Mouse (Mus musculus) CH12.LX (cell line): ENCODE results near the gene Gm21854.
"Not testable (repeated sequence)": the region's sequence is repeated elsewhere in the genome, so short reads cannot be mapped to it uniquely, and the experiment has no call there.

Source experiments
- CTCF ChIP-seq, 2 experiments: IDR thresholded peaks in 1 of 2; conservative IDR thresholded peaks in 1 of 2; 2 replicates each; pipeline ENCODE4 v1.5.1; 2011 to 2012; ENCODE audit warnings: low read depth in 2 of 2, low read length in 2 of 2, improper control_type of control experiment in 1 of 2, inconsistent platforms in 1 of 2, mild to moderate bottlenecking in 1 of 2, moderate library complexity in 1 of 2
- EP300 ChIP-seq: IDR thresholded peaks from 2 replicates; pipeline ENCODE4 v1.6.1; 2011; ENCODE audit warnings: low read length, improper control_type of control experiment
- ETS1 ChIP-seq: conservative IDR thresholded peaks from 2 replicates; pipeline ENCODE4 v1.6.1; 2012; ENCODE audit warnings: low read depth, mild to moderate bottlenecking, inconsistent platforms, low read length, improper control_type of control experiment, moderate library complexity
- HCFC1 ChIP-seq: IDR thresholded peaks from 2 replicates; pipeline ENCODE4 v1.6.1; 2012; ENCODE audit warnings: low read depth, mild to moderate bottlenecking, inconsistent platforms, low read length, improper control_type of control experiment
- MAX ChIP-seq: IDR thresholded peaks from 2 replicates; pipeline ENCODE4 v1.6.1; 2011; ENCODE audit warnings: low read length, improper control_type of control experiment
- MXI1 ChIP-seq: IDR thresholded peaks from 2 replicates; pipeline ENCODE4 v1.6.1; 2011; ENCODE audit warnings: mild to moderate bottlenecking, low read depth, low read length, improper control_type of control experiment
- MYC ChIP-seq: IDR thresholded peaks from 2 replicates; pipeline ENCODE4 v1.6.1; 2011; ENCODE audit warnings: low read depth, mild to moderate bottlenecking, improper control_type of control experiment, low read length
- POLR2A ChIP-seq: IDR thresholded peaks from 2 replicates; pipeline ENCODE4 v1.6.1; 2011; ENCODE audit warnings: low read depth, mild to moderate bottlenecking, improper control_type of control experiment, low read length
- RAD21 ChIP-seq: IDR thresholded peaks from 2 replicates; pipeline ENCODE4 v1.6.1; 2011; ENCODE audit warnings: low read depth, mild to moderate bottlenecking, low read length, improper control_type of control experiment, moderate library complexity
- ZC3H11A ChIP-seq: IDR thresholded peaks from 2 replicates; pipeline ENCODE4 v1.6.1; 2012; ENCODE audit warnings: low read depth, mild to moderate bottlenecking, inconsistent platforms, low read length, improper control_type of control experiment
- ZNF384 ChIP-seq: IDR thresholded peaks from 2 replicates; pipeline ENCODE4 v1.6.1; 2012; ENCODE audit warnings: low read depth, low read length, improper control_type of control experiment, inconsistent platforms

DNA sequence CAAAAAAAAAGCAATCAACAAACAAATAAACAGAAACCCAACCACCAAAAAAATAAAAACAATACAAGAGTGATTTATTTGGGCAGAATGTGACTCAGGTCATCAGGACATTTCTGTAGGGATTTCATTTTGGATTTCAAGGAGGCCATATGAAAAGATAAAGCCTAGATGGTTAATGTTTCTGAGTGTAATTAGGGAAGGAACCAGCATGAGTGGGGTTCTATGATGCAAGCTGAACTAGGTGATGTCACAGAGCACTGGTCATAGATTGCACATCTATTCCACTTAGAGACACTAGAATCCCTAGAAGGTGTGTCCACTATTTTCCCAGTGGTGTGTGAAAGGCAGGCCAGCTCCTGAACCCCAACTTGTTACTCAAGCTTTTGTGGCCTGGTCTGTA, at the start of gene Gm21854:
- TF ChIP-seq ETS1; ZNF384; POLR2A; CTCF (conservative IDR thresholded peaks at IDR 0.05 in 1 of 2, IDR thresholded peaks at IDR 0.05 in 1 of 2; ENCODE audit: low read depth in 2 of 2, low read length in 2 of 2); EP300; MXI1; MYC; HCFC1; ZC3H11A; MAX; RAD21: not testable (repeated sequence)
